Mouse (Mus musculus): ENCODE measurements at regions not wholly inside any gene's neighbourhood (a gene's known extent, or its start where the extent isn't known, plus 50 kb on each side); places are given as distances from the start of the nearest gene placed in this dataset.
A peak's percentile ranks its signal among the peaks of the same experiment; 100 is the strongest.

DNA sequence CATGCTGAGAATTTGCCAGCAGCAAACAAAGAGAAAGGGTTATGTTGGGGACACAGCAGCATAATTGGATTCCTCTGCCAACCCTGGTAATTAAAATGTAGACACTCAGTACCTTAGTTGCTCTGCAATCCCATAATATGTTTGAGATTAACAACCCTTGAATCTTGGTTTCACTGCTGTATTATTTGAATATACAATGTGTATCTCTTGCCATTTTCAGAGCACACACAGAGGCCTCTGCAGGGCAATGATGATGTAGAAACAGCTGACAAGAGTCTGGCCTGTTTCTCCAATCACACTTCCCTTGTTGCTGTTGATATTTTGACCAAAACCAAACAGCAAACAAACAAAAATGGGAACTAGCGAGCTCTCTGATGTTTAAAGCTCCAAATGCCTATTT, 315.9 kb upstream of the Plscr5 start:
- Histone ChIP-seq H3K4me1 (ENCODE audit: insufficient read depth, low read length) (no peaks in the 10 kb centered on the region), H3K9me3 (ENCODE audit: low read length) (no peaks in the 10 kb centered on the region), H3K4me2 (ENCODE audit: low read depth, low read length) (no peak overlapping the region), H3K36me3 (ENCODE audit: insufficient read depth, low read length) (no peaks in the 10 kb centered on the region), H3K27ac (no peak overlapping the region), H3K4me3 (ENCODE audit: low read length) (no peak overlapping the region), H3K9ac (replicated peaks; ENCODE audit: low read length) (no peak overlapping the region), H3K27me3 (ENCODE audit: insufficient read depth, low read length) (no peaks in the 10 kb centered on the region)
- WGBS: 83% methylated on average over 1 of the region's 1 CpGs
- DNase-seq (ENCODE audit: low spot score): no peak
- no peak for ATAC-seq
- no peak for TF ChIP-seq CTCF (IDR thresholded peaks at IDR 0.05; ENCODE audit: low read depth)

DNA sequence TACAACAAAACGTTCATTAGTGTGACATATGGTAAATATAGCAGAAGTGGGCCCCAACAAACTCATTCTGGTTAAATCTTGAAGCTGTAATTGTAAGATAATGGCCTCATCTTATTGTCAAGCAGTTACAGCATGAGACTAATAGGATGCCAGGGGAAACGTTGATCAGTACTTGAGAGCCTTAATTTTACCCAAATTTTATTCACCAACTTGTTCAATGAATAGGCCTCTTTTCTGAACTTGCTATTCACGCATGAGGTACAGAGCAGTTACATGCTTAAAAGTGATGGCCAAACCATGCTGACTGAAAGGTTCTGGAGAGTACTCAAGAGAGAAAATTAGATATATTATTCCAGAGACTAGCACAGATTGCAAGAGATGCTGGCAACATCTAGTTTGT, 361.2 kb upstream of the Plscr5 start:
- 52% methylated on average over 3 of the region's 3 CpGs for WGBS
- Histone ChIP-seq H3K27me3 (ENCODE audit: insufficient read depth, low read length) (no peaks in the 10 kb centered on the region), H3K36me3 (ENCODE audit: insufficient read depth, low read length) (no peaks in the 10 kb centered on the region), H3K4me2 (ENCODE audit: low read depth, low read length) (no peak overlapping the region), H3K4me3 (ENCODE audit: low read length) (no peak overlapping the region), H3K4me1 (ENCODE audit: insufficient read depth, low read length) (no peaks in the 10 kb centered on the region), H3K9me3 (ENCODE audit: low read length) (no peaks in the 10 kb centered on the region), H3K27ac (no peak overlapping the region), H3K9ac (replicated peaks; ENCODE audit: low read length) (no peak overlapping the region)
- no peak for TF ChIP-seq CTCF (IDR thresholded peaks at IDR 0.05; ENCODE audit: low read depth)
- DNase-seq (ENCODE audit: low spot score) (no peak), ATAC-seq (no peak)

DNA sequence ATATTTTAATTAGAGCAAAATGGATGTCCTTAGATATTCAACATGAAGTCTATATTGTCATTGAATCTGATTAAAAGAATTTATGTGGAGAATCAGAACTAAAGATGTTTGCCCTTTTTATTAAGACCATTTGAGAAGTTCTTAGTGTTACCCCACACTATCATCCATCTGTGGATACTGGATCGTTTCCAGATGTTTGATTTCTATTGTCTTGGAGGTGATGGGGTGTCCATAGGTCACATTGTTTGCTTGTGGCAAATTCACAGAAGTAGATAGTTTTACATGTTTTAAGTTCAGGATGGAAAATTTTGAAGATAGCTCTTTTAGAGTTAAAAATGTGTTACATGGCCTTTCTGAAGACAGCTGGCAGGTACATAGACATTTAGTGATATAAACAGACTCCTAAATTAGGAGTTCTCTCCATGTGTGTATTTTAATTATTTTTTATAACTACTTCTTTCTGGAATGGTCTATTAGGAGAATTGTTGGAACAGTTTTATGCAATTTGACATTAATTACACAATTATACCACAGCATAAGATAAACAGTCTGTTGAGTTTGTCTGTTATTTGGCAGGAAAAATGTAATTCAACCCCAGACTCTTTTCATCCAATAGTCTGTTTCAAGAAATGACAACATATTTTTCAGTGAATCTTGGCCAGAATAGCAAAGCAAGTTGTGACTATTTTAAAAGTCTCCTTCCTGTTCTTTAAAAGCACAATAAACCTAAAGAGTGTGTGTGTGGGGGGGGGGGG, 368.8 kb upstream of the Plscr5 start:
- no peak for TF ChIP-seq CTCF (IDR thresholded peaks at IDR 0.05; ENCODE audit: low read depth)
- ATAC-seq: no peak
- Histone ChIP-seq H3K9me3 (ENCODE audit: low read length) (no peaks in the 10 kb centered on the region), H3K9ac (replicated peaks; ENCODE audit: low read length) (no peak overlapping the region), H3K36me3 (ENCODE audit: insufficient read depth, low read length) (no peaks in the 10 kb centered on the region), H3K4me3 (ENCODE audit: low read length) (no peak overlapping the region), H3K4me2 (ENCODE audit: low read depth, low read length) (no peak overlapping the region), H3K4me1 (ENCODE audit: insufficient read depth, low read length) (no peaks in the 10 kb centered on the region), H3K27ac (no peak overlapping the region), H3K27me3 (ENCODE audit: insufficient read depth, low read length) (no peaks in the 10 kb centered on the region)
- no peak for DNase-seq (ENCODE audit: low spot score)
- 66% methylated on average over 1 of the region's 1 CpGs for WGBS

DNA sequence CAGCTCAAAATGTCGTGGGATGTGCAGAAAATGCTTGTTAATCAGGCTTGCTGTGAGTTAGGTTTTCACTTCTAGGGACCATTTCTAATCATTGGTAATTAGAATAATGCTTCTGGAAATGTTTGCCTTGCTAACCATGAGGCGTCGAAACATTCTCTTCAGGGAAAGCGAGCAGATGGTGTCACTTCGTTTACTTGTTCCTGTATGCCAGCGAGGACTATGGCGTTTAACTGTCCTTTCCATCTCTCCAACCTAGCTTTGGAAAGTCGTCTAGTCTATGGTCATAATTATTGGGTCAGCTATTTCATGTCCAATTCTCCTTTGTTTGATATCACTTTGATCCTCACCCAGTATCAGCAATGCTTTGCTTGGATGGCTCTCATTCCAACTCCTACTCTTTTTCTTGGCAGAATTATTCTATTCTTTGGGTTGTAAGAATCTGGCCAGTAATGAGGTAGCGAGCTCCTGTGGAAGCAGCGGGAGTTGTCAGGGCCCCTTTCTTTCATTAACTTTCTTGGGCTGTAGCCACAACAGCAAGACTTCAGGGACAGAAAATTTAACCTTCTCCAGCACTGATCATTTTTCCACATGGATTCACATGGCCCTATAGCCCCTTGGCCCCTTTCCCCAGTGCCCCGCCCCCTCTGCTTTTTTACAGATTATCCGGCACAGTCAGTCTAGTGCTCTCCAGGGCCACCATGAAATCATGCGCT, 374.0 kb upstream of the Plscr5 start:
- no peaks in the 10 kb centered on the region for H3K27me3 ChIP-seq (ENCODE audit: insufficient read depth, low read length)
- H3K4me2 ChIP-seq (ENCODE audit: low read depth, low read length): peak overlapping the region; percentile 30
- H3K9me3 ChIP-seq (ENCODE audit: low read length): no peaks in the 10 kb centered on the region
- DNase-seq (ENCODE audit: low spot score): peak; percentile 83
- no peaks in the 10 kb centered on the region; the same call in 1 of the 2 replicates for H3K4me1 ChIP-seq (ENCODE audit: insufficient read depth, low read length)
- no peak for TF ChIP-seq CTCF (IDR thresholded peaks at IDR 0.05; ENCODE audit: low read depth)
- no peak overlapping the region for H3K4me3 ChIP-seq (ENCODE audit: low read length)
- ATAC-seq: peak; percentile 92
- no peak overlapping the region for H3K9ac ChIP-seq (replicated peaks; ENCODE audit: low read length)
- H3K36me3 ChIP-seq (ENCODE audit: insufficient read depth, low read length): no peaks in the 10 kb centered on the region
- peak overlapping the region; percentile 65; the same call in 1 of the 2 replicates for H3K27ac ChIP-seq
- 29% methylated on average over 13 of the region's 13 CpGs for WGBS

DNA sequence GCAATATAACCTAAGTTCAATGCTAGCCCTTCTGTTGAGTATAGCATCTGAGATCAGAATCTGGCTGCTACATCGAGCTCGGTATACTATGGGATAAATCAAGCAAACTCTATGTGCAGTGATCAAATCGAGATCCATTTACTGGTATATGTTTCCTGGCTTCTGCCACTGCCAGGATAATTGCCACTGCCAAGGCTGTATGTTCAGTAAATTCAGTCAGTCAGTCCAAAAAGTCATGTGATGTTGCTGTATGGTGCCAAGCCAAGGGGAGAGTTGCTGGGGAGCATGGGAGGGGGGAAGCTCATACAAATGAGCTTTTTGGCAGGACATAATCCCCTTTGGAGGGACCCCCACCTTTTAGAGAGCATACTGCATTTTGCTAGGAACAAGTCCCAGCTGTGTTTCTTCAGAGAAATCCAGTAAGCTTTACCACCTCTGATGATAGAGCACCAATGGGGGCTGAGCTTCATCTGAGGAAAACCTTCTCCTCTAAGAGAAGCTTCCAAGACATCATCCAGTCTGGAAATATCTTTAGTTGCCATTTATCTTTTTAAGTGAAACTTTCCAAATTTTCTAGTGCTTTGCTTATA, 389.3 kb upstream of the Plscr5 start:
- Histone ChIP-seq H3K9me3 (ENCODE audit: low read length) (no peaks in the 10 kb centered on the region), H3K4me1 (ENCODE audit: insufficient read depth, low read length) (no peaks in the 10 kb centered on the region), H3K4me2 (ENCODE audit: low read depth, low read length) (no peak overlapping the region), H3K36me3 (ENCODE audit: insufficient read depth, low read length) (no peaks in the 10 kb centered on the region), H3K27ac (no peak overlapping the region), H3K4me3 (ENCODE audit: low read length) (no peak overlapping the region), H3K27me3 (ENCODE audit: insufficient read depth, low read length) (no peaks in the 10 kb centered on the region), H3K9ac (replicated peaks; ENCODE audit: low read length) (no peak overlapping the region)
- ATAC-seq (peak; percentile 73), DNase-seq (ENCODE audit: low spot score) (peak; percentile 75)
- WGBS: 69% methylated on average over 3 of the region's 3 CpGs
- no peak for TF ChIP-seq CTCF (IDR thresholded peaks at IDR 0.05; ENCODE audit: low read depth)

DNA sequence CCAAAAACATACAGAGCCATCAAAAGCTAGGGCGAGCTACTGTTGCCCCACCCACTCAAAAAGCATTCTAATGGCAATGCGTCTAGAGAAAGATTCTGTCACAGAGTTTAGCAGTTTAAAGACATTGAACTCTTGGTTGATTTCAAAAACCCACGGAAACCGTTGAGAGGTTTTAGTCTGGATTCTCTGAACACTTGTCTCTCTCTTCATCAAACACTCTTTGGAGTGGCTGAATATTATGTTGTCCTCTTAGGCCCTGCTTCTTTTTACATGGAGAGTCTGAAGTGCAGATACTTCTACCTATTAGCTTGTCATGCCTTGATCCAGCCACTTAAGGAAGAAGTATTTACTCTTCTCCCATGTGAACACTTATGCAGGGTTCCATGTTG, 393.9 kb upstream of the Plscr5 start:
- no peak overlapping the region for H3K9ac ChIP-seq (replicated peaks; ENCODE audit: low read length)
- no peaks in the 10 kb centered on the region for H3K4me1 ChIP-seq (ENCODE audit: insufficient read depth, low read length)
- H3K9me3 ChIP-seq (ENCODE audit: low read length): no peaks in the 10 kb centered on the region
- ATAC-seq (no peak), DNase-seq (ENCODE audit: low spot score) (no peak)
- no peaks in the 10 kb centered on the region for H3K36me3 ChIP-seq (ENCODE audit: insufficient read depth, low read length)
- TF ChIP-seq CTCF (IDR thresholded peaks at IDR 0.05; ENCODE audit: low read depth): no peak
- no peak overlapping the region for H3K4me2 ChIP-seq (ENCODE audit: low read depth, low read length)
- H3K4me3 ChIP-seq (ENCODE audit: low read length): no peak overlapping the region
- no peaks in the 10 kb centered on the region for H3K27me3 ChIP-seq (ENCODE audit: insufficient read depth, low read length)
- no peak overlapping the region for H3K27ac ChIP-seq
- 81% methylated on average over 4 of the region's 4 CpGs for WGBS

All from hindbrain, postnatal 0 days (tissue).